Mouse (Mus musculus) CD4-positive, CD25-positive, alpha-beta regulatory T cell, adult 2 months (primary cell): ENCODE measurements around the gene Ankrd2.
A peak's percentile ranks its signal among the peaks of the same experiment; 100 is the strongest.

Experiments used
- DNase-seq: peaks from one replicate; pipeline ENCODE4 v3.0.0-alpha.2; 2012; ENCODE audit warnings: low read depth, low spot score

The Ankrd2 gene

DNA sequence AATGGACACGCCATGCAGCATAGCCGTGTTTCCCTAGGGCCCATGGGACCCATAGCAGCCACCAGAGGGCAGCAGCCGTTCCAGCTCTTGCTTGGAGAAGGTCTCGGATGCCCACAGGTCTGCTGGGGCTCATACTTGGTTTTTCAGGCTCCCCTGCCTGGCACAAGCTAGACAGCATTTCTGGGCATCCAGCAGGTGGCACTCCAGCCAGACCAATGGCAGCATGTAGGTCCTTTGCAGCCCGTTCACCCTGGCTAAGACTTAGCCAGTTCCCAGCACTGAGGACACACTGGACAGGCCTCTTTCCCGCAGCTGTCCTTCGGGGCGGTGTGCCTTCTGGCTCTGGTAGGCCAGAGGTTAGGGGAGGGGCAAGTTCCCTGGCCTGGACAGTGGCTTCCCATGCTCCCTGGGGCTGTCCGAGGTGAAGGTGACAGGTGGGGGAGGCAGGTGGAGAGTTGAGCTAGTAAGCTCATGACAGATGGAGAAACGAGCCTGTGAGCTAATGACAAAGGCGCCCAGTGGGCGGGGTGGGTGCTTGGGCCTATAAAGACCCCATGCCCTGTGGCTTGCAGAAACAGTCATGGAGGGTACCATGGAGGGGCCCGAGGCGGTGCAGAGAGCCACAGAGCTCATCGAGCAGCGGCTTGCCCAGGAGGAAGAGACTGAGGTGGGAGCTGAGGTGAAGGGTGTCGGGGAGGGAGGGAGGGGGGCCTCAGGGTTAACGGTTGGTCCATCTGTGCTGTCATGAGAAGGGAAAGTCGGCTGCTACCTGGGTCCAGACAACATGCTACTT is at the start of gene Ankrd2:
Ankrd2 (plus strand) TSS at position 545 of the 793 bp plus-strand sequence.
- peak; percentile 87 for DNase-seq

- no peak for DNase-seq
These were observed 48.6 kb upstream of the Ankrd2 start for GRCm38 (mm10) chr19:41987206-41987605.

DNA sequence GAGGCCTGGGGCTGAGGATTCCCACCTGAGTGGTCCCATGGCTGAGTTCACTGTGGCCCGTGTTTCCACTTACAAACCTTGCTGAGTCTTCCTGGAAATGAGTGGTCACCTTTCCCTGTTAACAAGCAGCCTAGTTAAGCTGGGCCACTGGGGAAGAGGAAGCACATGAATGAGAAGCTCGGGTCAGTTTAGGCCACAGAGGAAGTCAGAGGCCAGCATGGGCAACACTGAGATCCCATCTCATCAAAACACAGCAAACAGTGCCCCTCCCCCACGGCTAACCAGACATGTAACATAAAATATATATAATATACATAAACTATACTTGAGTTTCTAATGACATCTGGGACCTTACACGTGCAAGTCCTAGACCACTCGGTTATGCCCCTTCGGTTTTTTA is 46.0 kb upstream of the Ankrd2 start:
- no peak for DNase-seq

GRCm38 (mm10) chr19:41991926-41992477 is 43.8 kb upstream of the Ankrd2 start:
- no peak for DNase-seq

DNA sequence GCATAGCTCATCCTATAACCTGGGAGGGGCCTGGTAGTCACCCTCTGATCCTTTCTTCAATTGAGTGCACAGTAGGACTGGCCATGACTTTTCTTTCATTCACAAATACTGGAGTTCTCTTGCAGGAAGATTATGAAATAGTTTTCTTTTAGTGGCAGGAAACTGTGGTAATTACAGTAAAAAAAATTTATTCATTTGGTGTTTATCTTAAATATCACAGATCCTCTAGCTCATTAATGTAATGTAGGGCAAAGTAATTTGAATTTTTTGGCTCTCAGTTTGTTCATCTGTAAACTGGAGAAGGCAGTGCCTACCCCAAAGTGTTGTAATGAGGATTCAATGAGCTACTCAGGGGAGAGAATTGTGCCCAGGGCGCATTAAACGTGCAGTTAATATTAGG is 42.8 kb upstream of the Ankrd2 start:
- no peak for DNase-seq

GRCm38 (mm10) chr19:41993484-41993883 is 42.3 kb upstream of the Ankrd2 start:
- no peak for DNase-seq

- no peak for DNase-seq
These were observed 41.8 kb upstream of the Ankrd2 start for GRCm38 (mm10) chr19:41994023-41994422.

DNA sequence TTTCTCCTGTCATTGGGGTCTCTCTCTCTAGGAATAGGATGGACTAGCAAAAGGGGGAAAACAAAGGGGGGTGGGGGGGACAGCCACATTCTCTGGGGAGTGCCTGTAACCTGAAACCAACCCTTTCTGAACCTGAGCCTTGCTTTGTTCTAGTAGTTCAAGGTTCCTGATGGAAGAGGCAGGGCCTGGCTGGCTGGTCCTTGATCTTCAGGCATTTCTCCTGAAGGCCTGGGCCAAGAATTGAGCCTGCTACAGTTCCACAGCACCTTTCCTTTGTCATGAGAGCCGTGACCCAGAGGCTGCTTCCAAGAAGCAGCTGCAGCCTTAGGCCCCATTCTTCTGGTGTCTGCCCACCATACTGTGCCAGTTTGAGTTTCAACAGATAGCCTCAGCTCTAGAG is 40.3 kb upstream of the Ankrd2 start:
- DNase-seq: no peak

DNA sequence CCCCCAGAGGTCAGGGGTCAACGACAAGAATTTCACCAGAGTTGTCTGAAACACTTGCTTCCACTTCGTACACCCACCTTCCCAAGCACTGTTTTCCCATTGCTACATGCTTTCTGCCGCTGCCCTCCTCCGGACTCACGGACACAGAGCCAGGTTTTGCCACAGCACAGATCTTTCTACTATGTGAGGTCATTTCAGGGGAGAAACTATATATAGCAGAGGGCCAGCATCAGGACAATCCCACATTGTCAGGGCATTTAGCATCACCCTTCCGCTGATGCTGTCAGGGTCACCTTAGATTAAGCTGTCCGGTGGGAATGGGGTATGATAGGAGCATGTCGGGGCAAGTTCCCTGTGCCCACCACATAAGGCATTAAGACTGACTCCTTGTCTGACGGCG is 38.7 kb upstream of the Ankrd2 start:
- no peak for DNase-seq

DNA sequence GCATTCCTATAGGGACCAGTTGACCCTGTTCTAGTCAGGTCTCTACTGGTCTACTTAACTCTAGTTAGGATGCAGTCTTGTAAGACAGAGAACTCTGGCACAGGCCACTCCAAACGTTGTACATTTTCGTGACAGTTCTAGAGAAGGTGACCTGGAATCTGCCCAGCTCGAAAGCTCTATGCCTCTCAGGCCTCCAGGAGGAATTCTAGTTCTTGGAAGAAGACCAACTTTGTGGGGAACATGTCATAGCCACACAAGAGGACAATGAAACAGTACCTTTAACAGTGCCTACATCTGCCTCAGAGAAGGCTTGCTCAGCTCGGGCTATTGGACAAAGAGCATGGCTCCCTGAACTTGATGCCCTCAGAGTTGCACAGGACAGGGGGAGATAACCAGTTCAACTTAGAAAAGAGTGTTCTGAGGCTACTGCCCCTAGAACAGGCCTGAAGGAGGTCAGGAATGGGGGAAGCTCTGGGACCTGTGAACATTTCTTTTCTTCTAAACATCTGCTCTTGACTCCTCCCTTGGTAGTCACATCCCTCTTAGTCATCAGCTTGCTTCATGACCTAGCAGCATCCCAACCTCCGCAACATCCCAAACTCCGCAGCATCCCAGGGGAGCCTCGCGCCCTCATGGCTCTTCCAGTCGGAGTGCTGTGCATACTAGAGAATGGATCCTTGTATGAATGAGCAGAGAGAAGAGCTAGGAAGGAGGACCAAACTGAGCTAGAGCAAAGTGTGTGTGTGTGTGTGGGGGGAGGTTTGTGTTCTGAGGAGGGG is 36.8 kb upstream of the Ankrd2 start:
- DNase-seq: no peak

DNA sequence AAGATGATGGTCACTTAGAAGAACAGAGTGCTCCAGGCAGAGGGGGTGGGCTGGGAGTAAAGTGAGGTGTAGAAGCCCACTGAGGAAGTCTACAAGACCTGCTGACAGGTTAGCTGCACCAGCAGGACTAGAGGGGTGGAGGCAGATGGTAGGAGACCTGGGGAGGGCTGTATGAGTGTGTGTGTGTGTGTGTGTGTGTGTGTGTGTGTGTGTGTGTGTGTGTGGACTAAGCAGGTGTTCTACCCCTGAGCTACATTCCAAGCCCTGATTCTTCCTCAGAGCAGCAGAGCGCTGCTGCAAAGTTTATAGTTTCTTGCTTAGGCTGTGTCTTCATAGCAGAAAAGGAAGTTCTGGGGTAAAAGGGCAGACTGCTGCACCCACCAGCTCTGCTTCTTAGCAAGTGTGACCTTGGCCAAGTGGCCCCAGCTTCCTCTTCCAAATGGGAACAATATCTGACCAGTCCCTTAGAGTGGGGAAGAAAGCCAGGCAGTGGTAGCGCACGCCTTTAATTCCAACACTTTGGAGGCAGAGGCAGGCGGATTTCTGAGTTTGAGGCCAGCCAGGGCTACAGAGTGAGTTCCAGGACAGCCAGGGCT is 36.0 kb upstream of the Ankrd2 start:
- DNase-seq: no peak

DNA sequence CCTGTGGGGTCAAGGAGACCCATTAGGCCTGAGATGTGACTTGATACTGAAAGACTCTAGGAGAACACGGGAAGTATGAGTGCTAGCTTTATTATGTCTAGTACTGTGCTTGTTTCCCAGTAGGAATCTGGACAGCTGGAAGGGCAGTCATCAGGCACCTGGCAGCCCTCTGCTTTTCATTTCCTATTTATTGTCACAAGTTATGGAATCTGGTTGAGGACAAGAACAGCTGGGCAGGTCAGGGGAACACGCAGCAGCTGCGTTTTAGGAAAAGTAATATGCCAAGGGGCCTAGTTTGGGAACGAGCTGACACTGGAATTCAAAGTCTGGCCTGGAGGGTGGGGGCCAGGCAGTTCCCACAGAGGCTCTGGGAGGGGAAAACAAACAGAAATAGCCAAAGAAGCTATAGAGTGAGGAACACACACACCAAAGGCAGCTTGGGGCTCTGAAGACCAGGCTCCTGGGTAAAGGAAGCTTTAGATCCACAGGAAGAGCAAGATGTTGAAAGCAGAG is 35.3 kb upstream of the Ankrd2 start:
- DNase-seq: no peak

DNA sequence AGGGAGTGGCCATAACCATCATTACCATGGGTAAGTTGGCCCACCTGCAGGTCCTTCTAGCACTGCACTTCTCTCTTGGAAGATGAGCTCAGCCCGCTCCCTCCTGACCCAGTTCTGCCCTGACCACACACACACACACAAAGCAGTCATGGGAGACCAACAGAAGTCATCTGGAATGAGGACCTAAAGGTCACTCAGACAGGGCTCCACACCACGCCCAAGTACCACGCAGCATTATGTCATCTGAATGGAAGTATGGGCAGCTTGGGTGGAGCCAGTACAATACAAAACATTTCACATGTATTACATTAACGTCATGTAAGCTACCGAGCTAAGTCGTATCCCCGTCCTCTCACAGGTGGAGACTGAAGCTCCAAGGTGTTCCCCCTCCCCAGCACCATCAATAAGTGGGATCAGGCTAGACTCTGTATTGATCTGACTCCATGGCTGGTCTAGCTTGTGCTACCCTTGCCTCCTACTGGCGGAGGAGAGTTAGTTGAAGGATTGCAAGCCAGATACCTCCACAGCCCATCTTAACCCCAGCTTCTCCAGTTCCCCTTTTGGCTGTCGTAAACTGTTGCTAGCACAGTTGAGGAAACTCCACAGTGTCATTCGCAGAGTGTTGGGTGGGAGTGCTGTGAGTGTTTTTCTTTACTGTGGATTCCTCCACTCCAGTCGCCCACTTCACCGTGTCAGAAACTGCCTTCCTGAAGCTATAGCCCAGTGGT is 34.4 kb upstream of the Ankrd2 start:
- DNase-seq: no peak

- DNase-seq: no peak
These were observed 31.5 kb upstream of the Ankrd2 start for GRCm38 (mm10) chr19:42004258-42004657.

DNA sequence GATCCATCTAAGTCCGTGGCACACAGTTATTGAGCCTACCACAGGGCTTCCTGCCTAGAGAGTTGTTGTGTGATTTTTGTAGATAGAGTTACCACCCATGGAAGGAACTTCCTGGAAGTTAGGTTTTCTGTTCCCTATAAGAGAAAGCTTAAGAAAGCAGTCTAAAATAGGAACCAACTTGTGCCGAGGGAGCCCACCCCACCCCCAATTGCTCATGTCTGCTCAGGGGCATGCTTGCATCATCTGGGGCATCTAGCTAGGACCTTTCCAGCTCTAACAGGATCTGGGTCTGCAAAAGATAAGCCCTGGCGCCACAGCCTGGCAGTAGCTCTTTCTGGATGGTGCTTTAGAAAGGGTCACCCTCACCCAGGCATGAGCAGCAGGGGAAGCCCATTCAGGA is 30.2 kb upstream of the Ankrd2 start:
- DNase-seq: no peak

DNA sequence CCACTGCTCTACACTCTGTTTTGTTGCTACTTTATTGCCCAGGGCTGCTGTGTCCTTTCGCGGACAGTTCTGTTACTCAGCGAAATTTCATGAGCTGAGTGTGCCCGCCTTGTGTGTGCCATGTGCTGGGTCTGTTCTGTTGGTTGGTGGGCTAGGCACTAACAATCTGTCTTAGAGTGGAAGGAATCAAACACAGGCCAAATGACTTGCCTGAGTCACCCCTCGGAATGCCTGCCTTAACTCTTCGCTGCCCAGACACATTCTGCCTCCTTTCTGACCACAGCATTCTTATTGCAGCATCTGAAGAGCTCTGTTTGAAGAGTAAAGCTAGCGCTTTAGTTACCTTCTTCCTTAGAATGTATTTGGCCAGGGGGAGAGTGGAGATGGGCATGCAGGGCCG is 29.2 kb upstream of the Ankrd2 start:
- no peak for DNase-seq

- DNase-seq: no peak
These were observed 27.2 kb upstream of the Ankrd2 start for GRCm38 (mm10) chr19:42008586-42008985.

GRCm38 (mm10) chr19:42009067-42009466 is 26.7 kb upstream of the Ankrd2 start:
- no peak for DNase-seq

DNA sequence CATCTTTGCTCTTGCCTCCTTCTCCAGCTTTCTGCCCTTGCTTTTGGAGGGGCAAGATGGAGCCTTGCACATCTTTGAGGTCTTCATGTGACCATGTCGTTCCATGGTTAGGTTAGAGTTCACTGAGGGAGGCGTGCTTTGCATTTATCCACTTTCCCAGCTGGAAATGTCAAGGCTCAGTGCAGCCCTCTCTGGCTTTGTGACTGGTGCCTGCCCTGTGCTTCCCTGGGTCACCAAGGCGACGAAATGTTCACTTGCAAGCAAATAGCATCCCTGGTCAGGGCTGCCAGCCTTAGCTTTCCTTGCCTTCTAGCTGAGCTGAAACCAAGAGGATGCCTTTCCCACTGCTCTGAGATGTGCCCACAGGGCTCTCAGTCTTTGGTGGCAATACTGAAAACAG is 25.4 kb upstream of the Ankrd2 start:
- DNase-seq: no peak

GRCm38 (mm10) chr19:42011123-42011522 is 24.7 kb upstream of the Ankrd2 start:
- DNase-seq: no peak

DNA sequence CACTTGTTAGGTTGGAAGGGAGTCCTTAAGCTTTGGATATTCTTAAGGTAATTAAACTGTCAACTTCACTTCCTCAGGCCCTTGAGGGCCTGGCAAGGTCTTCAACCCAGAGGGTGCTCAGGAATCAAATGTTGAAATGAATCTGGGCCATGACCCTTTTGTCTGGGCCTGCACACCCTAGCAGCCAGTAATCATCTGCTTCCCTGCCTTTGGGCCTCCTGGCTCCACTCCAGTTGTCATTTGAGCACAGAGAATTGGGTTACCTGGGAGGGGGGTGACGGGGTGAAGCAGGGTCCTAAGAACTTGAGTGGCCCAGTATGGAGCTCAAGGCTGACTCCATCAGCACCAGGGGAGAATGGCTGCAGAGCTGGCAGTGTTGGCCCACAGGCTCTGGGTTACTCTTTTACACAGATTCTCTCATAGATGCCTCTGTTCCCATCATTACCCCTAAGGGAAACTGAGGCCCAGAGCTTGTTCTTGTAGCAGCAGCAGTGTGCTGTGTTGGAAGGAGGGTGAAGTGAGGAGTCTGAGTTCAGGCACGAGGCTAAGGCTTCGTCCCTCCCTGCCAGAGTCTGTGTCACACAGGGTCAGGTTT is 21.5 kb upstream of the Ankrd2 start:
- DNase-seq: no peak
